ENCODE assay signal across 9 mouse cellular contexts in genomic region chr11:76292831-76293230, GRCm38 (mm10). TPM values are rescaled to one million over a fixed set of nuclear protein-coding genes. Genes with fewer than 3 reads are reported as not detected.
DNase-seq lines count a peak whose midpoint lies in the region; ATAC-seq and TF ChIP-seq lines count a peak whose summit lies in the region.
"Had no signal": no experiment of that assay in that cellular context is flagged by ENCODE, and none has a peak within 500 bp of the region (broad histone marks: within the 10 kb centered on the region; RNA-seq: fewer than 3 reads in every experiment).

No protein-coding gene starts in this region.

- DNase-seq in kidney, postnatal 0 days (ENCODE audit: low spot score): peak; percentile 65
- DNase-seq in right cerebral cortex, postnatal 14 days: no peak
- DNase-seq in retina, embryonic 14.5 days (ENCODE audit: low spot score): no peak
- no peak for DNase-seq in urinary bladder, postnatal 36 days (ENCODE audit: low spot score in 2 of 2)

- H3K4me1 ChIP-seq in forebrain, embryonic 12.5 days: peaks cover 83% of the 10 kb centered on the region
- H3K4me1 ChIP-seq in forebrain, embryonic 16.5 days (replicated peaks; ENCODE audit: control insufficient read depth, insufficient read depth, low read length): peaks cover 53% of the 10 kb centered on the region
- peaks cover 56% of the 10 kb centered on the region for H3K4me1 ChIP-seq in heart, embryonic 12.5 days (replicated peaks)
- H3K4me1 ChIP-seq in kidney, postnatal 0 days (replicated peaks; ENCODE audit: insufficient read depth, low read length): peaks cover 31% of the 10 kb centered on the region
- H3K4me1 ChIP-seq in midbrain, embryonic 15.5 days: peaks cover 27% of the 10 kb centered on the region; the same call in 1 of the 2 replicates

- ATAC-seq in forebrain, embryonic 12.5 days (ENCODE audit: low FRiP score): no peak
- no peak for ATAC-seq in forebrain, embryonic 16.5 days
- ATAC-seq in heart, embryonic 12.5 days (ENCODE audit: insufficient number of reproducible peaks, low FRiP score): peak; percentile 20; the same call in 1 of the 2 replicates
- ATAC-seq in kidney, postnatal 0 days (replicated peaks; ENCODE audit: low FRiP score, low read depth): no peak
- no peak for ATAC-seq in midbrain, embryonic 15.5 days (replicated peaks)

- H3K9ac ChIP-seq in forebrain, embryonic 12.5 days: no peak overlapping the region
- no peak overlapping the region for H3K9ac ChIP-seq in forebrain, embryonic 16.5 days (replicated peaks; ENCODE audit: low read depth, low read length)
- no peak overlapping the region for H3K9ac ChIP-seq in heart, embryonic 12.5 days
- H3K9ac ChIP-seq in kidney, postnatal 0 days (ENCODE audit: low read depth, low read length): no peak overlapping the region
- H3K9ac ChIP-seq in midbrain, embryonic 15.5 days: no peak overlapping the region

- WGBS in forebrain, embryonic 12.5 days: 63% methylated on average over 6 of the region's 6 CpGs
- WGBS in forebrain, embryonic 16.5 days: 64% methylated on average over 6 of the region's 6 CpGs
- 50% methylated on average over 6 of the region's 6 CpGs for WGBS in heart, embryonic 12.5 days
- 56% methylated on average over 6 of the region's 6 CpGs for WGBS in kidney, postnatal 0 days
- 59% methylated on average over 6 of the region's 6 CpGs for WGBS in midbrain, embryonic 15.5 days

- peak overlapping the region; percentile 75 for H3K27ac ChIP-seq in forebrain, embryonic 12.5 days
- H3K27ac ChIP-seq in forebrain, embryonic 16.5 days (ENCODE audit: low read length): no peak overlapping the region
- H3K27ac ChIP-seq in heart, embryonic 12.5 days (ENCODE audit: poor library complexity, severe bottlenecking): peak overlapping the region; percentile 60
- H3K27ac ChIP-seq in kidney, postnatal 0 days: peak overlapping the region; percentile 76
- peak overlapping the region; percentile 23 for H3K27ac ChIP-seq in midbrain, embryonic 15.5 days

- H3K4me3 ChIP-seq in forebrain, embryonic 12.5 days (replicated peaks): no peak overlapping the region
- H3K4me3 ChIP-seq in forebrain, embryonic 16.5 days (replicated peaks; ENCODE audit: low read length): no peak overlapping the region
- H3K4me3 ChIP-seq in heart, embryonic 12.5 days: no peak overlapping the region
- no peak overlapping the region for H3K4me3 ChIP-seq in kidney, postnatal 0 days (replicated peaks; ENCODE audit: low read depth, low read length)
- H3K4me3 ChIP-seq in midbrain, embryonic 15.5 days: no peak overlapping the region

- TF ChIP-seq CTCF in kidney, postnatal 0 days (IDR thresholded peaks at IDR 0.05; ENCODE audit: low read depth): no peak

- no peaks in the 10 kb centered on the region for H3K36me3 ChIP-seq in forebrain, embryonic 12.5 days (replicated peaks)
- no peaks in the 10 kb centered on the region for H3K36me3 ChIP-seq in forebrain, embryonic 16.5 days (ENCODE audit: control insufficient read depth, insufficient read depth)
- no peaks in the 10 kb centered on the region for H3K36me3 ChIP-seq in heart, embryonic 12.5 days
- H3K36me3 ChIP-seq in kidney, postnatal 0 days (ENCODE audit: insufficient read depth, low read length): no peaks in the 10 kb centered on the region
- no peaks in the 10 kb centered on the region for H3K36me3 ChIP-seq in midbrain, embryonic 15.5 days (replicated peaks)
- H3K36me3 ChIP-seq: G1E had no signal

- no peaks in the 10 kb centered on the region for H3K9me3 ChIP-seq in forebrain, embryonic 12.5 days
- H3K9me3 ChIP-seq in forebrain, embryonic 16.5 days (ENCODE audit: control insufficient read depth, low read length): no peaks in the 10 kb centered on the region
- no peaks in the 10 kb centered on the region for H3K9me3 ChIP-seq in heart, embryonic 12.5 days (replicated peaks)
- no peaks in the 10 kb centered on the region for H3K9me3 ChIP-seq in kidney, postnatal 0 days (replicated peaks; ENCODE audit: low read length)
- no peaks in the 10 kb centered on the region for H3K9me3 ChIP-seq in midbrain, embryonic 15.5 days
- H3K9me3 ChIP-seq: G1E had no signal

- H3K27me3 ChIP-seq in forebrain, embryonic 12.5 days: no peaks in the 10 kb centered on the region
- H3K27me3 ChIP-seq in forebrain, embryonic 16.5 days (replicated peaks; ENCODE audit: control insufficient read depth, insufficient read depth, low read length): no peaks in the 10 kb centered on the region
- H3K27me3 ChIP-seq in heart, embryonic 12.5 days (replicated peaks): no peaks in the 10 kb centered on the region
- H3K27me3 ChIP-seq in kidney, postnatal 0 days (ENCODE audit: insufficient read depth, low read length): no peaks in the 10 kb centered on the region
- no peaks in the 10 kb centered on the region for H3K27me3 ChIP-seq in midbrain, embryonic 15.5 days (replicated peaks)

- H3K4me2 ChIP-seq in forebrain, embryonic 12.5 days: no peak overlapping the region
- no peak overlapping the region for H3K4me2 ChIP-seq in forebrain, embryonic 16.5 days (ENCODE audit: low read length)
- peak overlapping the region; percentile 38 for H3K4me2 ChIP-seq in heart, embryonic 12.5 days
- H3K4me2 ChIP-seq in kidney, postnatal 0 days (ENCODE audit: low read length): peak overlapping the region; percentile 37
- H3K4me2 ChIP-seq in midbrain, embryonic 15.5 days: no peak overlapping the region

RNA-seq across cellular contexts. Expression of gene Glod4, which starts 49.3 kb away (rescaled TPM):
- 123 and 125 TPM in 2 replicates for polyA plus RNA-seq in forebrain, embryonic 12.5 days (2016; fragmentation: Nextera tagmentation; extraction: Ambion mirVana)
- polyA plus RNA-seq in forebrain, embryonic 16.5 days (2015; fragmentation: Nextera tagmentation; extraction: Ambion mirVana): 127 and 129 TPM in 2 replicates
- 111 TPM in 2 replicates for polyA plus RNA-seq in heart, embryonic 12.5 days (2016; fragmentation: Nextera tagmentation; extraction: Ambion mirVana)
- polyA plus RNA-seq in kidney, postnatal 0 days (2015; fragmentation: Nextera tagmentation; extraction: Ambion mirVana): 131 and 132 TPM in 2 replicates
- polyA plus RNA-seq in midbrain, embryonic 15.5 days (2015; fragmentation: Nextera tagmentation; extraction: Ambion mirVana): 121 and 123 TPM in 2 replicates

RNA-seq across cellular contexts. Expression of gene Mrm3, which starts 49.3 kb away (rescaled TPM):
- 20.0 and 22.2 TPM in 2 replicates for polyA plus RNA-seq in forebrain, embryonic 12.5 days (2016; fragmentation: Nextera tagmentation; extraction: Ambion mirVana)
- 21.8 and 24.6 TPM in 2 replicates for polyA plus RNA-seq in forebrain, embryonic 16.5 days (2015; fragmentation: Nextera tagmentation; extraction: Ambion mirVana)
- 20.4 and 24.2 TPM in 2 replicates for polyA plus RNA-seq in heart, embryonic 12.5 days (2016; fragmentation: Nextera tagmentation; extraction: Ambion mirVana)
- polyA plus RNA-seq in kidney, postnatal 0 days (2015; fragmentation: Nextera tagmentation; extraction: Ambion mirVana): 20.8 and 21.2 TPM in 2 replicates
- 25.8 and 27.0 TPM in 2 replicates for polyA plus RNA-seq in midbrain, embryonic 15.5 days (2015; fragmentation: Nextera tagmentation; extraction: Ambion mirVana)

Comparison
In these comparisons a context has a peak if more than half of its experiments do, and no peak if none do; other contexts are left out.
1. H3K4me2 ChIP-seq: peak in heart, embryonic 12.5 days (single experiment) and kidney, postnatal 0 days (single experiment); none in forebrain, embryonic 12.5 days (single experiment), forebrain, embryonic 16.5 days (single experiment) and midbrain, embryonic 15.5 days (single experiment).